Mouse (Mus musculus) adrenal gland, postnatal 10 days (tissue): ENCODE data around the gene Cfap46. TPM values are rescaled to one million over a fixed set of nuclear protein-coding genes. Genes with fewer than 3 reads are reported as not detected.
A peak's percentile ranks its signal among the peaks of the same experiment; 100 is the strongest.
"Not testable (repeated sequence)": the region's sequence is repeated elsewhere in the genome, so short reads cannot be mapped to it uniquely, and the experiment has no call there.

Source experiments
- DNase-seq: peaks from one replicate; pipeline ENCODE4 v3.0.0; 2021; ENCODE audit warnings: mixed read lengths
- total RNA-seq, 2 experiments: library from RNA; stranded (reverse); gene quantifications; 2 replicates each; pipeline ENCODE4 v1.2.3; 2021

The Cfap46 gene
- total RNA-seq, 2 experiments from 2014 or later, result 0.45 to 1.2 TPM

DNA sequence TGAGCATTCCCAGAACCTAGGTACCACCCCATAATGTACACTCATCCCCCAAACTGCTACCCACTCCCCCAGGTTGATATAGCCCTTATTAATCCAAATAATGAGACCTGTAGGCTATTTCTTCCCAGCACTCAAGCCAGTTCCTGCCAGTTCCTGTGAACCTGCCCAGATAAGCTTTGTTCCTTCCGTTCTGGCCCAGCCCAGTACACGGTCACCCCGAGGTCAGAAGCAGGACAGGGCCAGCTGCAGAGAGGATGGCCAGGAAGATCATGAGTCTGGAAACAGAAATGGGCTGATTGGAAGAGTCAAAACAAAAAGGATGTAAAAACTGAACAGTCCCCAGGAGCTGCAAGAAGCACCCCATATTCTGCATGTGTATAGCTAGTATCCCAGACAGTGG is 20.3 kb downstream of the Cfap46 start:
- no peak for DNase-seq

DNA sequence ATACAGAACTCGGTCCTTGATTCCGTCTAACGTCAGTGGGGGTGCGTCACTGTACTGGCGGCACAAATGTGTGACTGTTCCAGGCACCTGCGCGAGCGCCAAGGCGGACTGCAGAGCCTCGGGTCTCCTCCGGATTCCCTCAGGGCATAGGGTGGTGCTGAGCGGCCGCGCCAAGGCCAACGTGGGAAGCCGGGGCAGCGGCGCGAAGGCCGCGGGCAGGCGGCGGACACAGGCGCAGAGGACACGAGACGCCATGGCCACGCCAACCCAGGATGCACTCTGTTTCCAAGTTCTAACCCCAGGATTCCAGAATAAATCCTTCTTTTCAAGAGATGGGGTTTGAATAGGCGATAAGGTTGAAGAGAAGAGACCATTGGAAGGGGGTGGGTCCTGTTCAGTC is 23.7 kb downstream of the Cfap46 start:
- not testable (repeated sequence) for DNase-seq

DNA sequence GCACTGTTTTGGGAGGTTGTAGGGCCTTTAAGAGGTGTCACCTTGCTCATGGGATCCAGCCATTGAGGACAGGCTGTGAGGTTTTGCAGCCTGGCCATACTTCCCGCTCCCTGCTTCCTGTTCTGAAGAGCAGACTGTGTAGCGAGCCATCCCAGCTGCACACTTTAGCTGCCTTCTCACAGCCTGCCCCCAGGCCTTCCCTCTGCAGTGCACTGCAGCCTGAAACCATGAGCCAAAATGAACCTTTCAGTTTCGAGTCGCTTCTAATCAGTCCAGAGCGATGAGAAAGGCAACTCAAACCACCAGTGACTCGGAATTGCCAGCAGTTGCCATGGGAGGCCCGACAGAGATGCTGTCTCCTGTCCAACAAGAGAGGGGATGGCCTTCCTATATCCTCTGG is 33.9 kb downstream of the Cfap46 start:
- DNase-seq, result no peak

DNA sequence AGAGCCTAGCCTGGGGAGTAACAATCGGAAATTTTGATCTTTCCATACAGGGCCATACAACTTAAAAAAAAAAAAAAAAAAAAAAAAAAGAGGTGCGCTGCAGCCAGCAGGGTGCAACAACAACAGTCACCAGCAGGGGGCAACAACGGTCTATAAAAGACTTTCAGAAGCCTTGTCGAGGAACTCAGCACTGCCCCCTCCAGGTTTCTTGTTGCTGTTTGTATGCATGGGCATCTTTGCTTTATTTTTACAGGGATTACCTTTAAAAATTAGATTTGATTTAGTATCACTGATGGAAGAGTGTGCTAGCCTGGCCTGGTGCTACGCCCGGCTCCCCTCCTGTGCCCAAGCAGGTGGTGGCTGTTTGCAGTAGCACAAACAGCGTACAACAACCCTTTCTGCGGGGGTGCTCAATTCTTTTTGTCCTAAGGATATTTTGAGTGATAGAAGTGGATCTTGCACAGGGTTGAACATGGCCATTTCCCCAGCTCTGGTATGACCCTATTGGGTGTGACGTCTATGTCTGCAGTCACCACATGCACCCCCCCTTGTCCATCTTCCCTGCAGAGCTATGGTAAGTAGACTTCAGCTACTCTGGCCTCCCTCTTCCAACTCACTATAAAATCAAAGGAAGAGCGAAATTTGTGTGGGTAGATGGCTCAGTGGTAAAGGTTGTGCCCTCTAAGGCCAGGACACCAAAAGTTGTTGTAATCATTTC is 35.4 kb downstream of the Cfap46 start:
- peak; percentile 97 for DNase-seq

DNA sequence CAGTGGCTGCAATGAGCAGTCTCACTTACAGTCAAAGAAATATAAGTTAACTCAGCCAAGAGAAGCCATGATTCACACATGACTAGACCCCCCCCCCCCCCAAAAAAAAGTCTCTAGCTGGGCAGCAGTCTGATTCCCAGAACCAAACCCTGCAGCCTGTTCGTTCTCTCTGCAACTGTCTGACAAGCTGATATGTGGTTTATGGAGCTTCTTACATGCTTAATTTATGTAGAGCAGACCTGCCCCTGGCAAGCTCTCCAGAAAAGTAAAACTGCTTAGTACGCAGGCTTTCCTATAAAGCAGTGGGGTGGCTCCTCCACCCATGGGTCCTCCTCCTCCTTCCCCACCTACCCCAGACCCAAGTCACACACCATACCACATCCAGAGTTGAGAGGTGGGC is 50.2 kb downstream of the Cfap46 start:
- no peak for DNase-seq

DNA sequence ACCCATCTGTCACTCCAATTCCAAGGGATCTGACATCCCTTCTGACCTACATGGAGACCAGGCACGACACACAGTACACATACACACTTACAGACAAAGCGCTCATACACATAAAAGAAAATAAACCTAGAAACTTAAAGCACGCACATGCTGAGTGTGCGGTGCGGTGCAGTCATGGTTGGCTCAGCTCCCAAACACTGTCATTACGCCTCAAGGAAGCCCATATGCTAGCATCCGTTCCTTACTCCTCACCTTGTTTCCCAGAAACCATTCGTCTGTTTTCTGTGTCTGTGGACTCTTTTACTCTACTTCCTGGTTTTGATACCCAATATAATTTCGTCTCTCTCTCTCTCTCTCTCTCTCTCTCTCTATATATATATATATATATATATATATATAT is 58.5 kb downstream of the Cfap46 start:
- no peak for DNase-seq

DNA sequence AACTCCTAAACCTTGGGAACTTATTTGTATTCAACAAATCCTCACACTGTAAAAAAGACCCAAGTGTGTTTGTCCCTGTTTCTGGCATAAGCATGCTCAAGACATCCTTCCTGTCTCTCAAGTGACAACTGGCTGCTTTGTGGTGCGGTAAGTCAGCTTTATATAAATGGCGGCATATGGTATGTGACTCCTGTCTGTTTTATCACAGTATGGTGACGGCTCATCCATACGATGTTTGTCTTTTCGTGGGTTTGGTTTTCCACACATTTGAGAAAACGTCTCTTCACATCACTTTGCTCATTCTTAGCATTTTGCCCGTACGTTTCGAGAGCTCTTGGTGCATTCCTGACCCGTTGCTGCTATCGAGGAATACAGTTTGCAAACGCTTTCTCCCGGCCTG is 61.0 kb downstream of the Cfap46 start:
- DNase-seq, result no peak

DNA sequence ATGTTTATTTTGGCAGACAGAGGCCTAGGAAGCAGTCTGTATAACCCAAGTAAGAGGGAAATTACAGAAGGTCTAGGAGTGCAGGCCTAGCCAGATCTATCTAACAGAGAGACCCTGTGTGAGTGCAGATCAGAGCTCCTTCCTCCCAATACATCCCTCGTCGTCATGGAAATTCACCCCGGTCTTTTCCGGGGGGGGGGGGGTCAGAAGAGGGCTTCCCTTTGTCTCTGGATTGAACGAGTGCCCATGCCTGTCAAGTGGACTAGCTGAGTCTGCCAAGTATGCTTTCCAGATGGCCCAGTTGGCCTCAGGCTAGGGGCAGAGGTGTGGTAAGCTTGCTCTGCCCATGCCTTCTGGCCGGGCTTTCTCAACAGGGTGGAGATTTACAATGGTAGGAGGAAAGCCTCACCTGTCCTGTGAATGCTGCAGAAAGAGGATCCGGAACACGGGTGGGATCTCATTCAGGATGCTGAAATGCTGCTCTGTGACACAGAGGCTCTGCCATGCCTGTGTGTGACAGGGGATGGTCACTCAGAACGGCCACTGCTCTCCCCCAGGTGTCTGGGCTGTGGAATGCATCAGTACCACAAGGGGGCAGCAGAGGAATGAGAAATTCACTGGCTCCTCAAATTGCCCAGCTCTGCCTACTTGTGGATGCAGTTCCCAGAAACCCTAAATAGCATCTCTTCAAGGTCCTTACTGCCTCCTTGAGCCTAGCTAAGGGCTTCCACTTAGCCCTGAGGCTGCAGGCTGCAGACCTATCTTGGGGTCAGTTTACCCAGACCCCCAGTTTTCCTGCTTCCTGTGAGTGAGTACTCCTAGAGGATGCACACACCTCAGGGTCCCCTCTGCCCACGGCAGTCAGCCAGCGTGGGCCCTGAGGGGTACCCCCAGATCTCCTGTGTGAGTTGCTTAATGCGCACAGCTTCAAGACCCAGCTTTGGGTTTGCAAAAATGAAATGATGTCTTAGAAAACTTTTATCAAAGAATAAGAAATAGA is 67.5 kb downstream of the Cfap46 start:
- peak; percentile 80 for DNase-seq

DNA sequence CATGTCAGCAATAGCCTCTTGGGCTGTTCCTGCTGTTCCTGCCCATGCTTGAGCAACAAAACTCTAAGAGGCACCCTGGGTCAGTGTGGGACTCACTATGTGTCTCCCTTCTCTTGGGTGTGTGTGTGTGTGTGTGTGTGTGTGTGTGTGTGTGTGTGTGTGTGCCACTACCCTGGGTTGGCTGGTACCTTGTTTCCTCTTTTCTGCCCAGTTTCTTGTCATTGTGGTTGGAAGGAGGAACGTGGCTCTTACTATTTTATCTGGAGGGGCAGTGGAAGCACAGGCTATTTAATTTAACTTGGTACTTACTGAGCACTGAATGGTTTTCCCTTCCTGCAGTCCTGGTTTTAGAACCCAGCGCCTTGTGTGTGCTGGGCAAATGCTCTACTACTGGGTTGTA is 73.3 kb downstream of the Cfap46 start:
- DNase-seq, result no peak

DNA sequence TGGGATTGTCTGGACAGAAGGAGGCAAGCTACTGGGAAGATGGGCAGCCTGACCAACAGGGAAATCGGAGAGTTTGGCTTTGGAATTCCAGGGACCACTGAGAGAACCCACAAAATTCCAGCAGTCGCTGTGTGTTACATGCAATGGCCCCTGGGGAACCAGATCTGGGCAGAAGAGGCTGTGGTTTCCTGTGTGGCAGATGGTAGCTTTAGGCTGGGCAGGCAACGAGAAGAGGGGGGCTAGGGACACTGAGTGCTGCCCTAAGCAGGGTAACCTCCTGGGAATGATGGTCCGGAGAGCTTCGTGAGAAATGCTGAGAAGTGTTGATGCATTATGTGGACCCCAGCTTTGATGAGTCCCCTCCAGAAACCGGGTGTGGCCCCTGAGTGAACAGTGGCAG is 87.8 kb downstream of the Cfap46 start:
- DNase-seq, result no peak

DNA sequence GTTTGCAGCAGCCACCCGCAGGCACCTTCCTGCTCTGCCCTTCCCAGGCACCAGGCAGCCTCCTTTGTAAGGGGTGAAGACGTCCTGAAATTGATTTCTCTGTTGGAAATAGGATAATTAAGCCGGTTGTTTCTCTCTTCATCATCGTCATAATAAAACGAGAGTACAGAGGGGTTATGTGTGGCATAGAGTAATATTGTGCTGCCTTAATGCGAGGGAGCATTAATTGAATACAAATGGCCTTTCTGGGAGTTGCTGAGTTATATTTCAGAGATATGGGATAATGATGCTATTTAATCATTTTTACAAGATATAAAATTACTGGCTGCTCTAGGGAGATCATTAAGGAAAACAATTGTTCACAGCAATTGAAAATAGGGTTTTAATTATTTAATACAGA is 88.3 kb downstream of the Cfap46 start:
- no peak for DNase-seq

DNA sequence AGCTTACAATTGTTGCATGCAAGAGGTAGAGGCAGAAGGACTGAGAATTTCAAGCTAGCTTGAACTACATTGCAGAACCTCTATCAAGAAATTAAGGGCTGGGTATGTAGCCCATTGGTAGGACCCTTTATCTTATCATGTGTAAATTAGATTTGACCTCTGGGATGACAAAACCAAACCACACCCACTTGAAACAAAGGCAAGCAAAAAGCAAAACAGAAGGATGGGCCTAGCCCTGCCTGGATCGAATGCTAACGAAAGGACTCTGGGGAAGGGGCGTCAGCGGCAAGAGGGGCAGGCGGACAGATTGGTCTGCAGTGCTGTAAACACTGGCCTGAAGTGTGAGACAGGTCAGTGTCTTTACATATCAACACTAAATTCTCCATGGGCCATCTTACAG is 92.3 kb downstream of the Cfap46 start:
- DNase-seq, result no peak

DNA sequence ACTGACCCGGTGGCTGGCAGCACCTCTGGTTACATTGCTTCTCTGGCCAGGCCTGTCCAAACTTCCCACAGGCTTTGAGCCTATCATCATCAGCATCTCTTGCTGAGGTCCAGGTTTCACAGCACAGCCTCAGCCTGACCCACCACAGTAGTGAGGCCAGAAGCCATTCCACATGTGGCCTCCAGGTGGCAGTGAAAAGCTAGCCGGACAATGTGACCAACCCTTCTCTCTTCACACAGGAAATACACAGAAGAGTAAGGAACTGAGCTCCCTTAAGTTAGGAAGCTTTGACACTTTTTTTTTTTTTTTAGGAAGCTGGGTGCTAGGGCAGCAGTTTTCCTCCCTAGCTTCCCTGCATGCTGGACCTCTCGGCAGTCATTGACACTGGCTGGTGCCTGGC is 93.3 kb downstream of the Cfap46 start:
- peak; percentile 50 for DNase-seq

DNA sequence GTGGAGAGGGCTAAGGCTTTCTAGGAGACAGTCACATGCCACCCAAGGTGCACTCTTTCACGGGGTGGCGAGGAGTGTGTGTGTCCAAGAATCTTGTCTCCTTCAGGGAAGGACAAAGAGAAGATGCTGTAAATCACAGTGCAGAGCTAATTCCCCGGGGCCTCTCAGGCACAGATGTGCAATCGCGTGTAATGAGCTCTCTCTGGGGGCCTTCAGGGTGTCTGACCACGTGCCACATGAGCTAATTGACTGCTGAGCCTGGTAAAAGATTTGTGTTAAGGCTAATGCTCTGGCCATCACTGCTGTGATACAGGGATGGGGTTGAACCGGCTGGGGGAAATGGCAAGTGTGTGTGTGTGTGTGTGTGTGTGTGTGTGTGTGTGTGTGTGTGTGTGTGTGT is 95.7 kb downstream of the Cfap46 start:
- DNase-seq, result no peak

DNA sequence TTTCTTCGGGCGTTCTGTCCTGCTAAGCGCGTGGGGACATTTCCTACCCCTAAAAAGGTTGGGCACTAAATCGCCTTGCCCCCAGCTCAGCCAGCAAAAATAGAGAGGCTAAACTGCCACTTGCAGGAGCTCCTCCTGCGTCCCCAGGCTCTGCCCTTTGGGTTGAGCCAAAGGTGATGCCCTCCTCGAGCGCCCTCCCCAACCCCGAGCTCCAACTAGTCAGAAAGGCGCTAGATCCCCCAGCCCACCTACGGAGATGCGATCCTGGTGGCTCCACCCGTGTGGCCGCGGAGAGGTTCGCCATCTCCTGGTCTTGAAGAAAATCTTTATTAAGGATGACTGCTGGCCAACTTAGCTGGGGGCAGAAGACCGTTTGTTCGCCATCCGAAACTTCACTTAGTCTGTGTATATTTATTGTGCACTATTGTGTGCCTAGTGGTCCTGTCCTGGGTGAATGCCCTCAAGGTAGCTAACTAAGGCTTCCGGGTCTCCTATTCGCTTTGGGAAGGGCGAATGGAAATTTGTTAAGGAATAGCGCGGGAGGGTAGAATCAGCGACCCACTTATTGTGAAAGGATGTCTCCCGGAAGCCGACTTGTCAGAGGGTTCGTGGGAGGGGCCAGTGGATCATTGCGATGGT is 98.3 kb downstream of the Cfap46 start:
- DNase-seq, result no peak

DNA sequence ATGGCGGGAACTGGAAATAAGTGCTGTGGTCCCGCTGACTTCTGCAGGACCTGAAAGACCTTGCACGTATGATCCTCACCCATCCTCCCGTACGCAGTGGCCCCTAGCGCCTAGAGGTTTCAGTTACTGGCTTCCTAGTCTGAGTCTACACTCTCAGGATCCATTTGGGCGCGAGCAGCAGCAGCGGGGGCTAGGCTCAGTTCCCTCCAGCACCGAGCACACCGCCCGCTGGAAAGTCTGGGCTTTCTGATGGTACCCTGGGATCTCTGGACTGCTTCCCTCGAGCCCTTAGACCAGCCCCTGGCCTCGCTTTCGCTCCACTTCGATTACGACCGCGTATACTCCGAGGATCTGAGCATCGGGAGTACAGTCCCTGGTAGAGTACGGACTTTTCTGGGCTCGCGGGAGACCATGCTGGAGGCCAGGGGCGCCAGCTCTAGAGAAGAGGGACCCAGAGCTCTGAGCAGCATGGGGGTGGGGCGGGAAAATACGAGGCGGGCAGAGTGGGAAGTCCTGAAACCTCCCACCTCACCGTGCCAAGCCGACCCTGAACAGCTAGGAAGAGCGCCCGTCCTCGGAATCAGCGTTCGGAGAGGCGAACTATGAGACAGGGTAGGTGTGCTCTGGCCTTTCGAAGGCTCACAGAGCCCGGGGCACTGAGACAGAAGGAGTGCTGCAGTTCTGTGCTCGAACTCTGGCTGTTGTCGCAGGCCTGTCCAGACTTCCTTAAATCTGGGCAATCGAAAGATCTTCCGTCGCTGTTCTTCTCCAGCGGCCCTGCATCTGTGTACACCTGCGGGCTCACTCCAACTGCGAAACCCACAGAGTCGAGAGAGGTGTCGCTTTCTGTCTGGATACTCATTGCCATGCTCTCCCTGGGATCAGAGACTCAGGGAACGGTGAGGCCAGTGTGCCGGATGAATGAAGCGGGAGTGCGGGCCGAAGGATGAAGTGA is 99.1 kb downstream of the Cfap46 start:
- peak; percentile 26 for DNase-seq

DNA sequence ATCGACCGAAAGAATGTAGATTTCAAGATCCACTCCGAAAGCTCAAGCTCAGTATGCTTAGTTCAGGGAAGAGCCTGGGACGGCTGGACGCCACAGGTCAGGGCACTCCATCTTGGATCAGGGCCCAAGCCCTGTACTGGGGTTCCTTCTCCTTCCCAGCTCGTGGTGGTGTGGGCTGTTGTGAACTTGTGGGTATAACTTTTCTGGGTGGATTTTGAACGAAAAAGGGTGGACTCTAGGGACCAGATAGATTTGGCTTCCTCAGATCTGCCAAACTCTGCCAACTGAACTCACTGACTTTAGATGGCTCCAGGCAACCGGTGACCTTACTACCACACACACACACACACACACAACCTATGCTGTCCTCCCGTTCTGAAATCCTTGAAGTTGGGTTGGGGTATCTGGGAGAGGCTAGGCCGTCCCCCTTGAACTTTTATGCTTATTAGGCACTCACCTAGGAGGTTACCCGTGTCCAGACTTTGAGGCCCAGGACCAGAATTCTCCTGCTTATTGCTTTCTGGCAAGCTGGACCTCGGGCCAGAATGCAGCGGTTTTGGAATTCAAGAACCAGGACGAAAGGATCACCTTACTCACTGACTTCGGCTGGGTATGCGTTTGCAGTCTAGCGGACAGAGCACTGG is 100.4 kb downstream of the Cfap46 start:
- DNase-seq, result no peak

DNA sequence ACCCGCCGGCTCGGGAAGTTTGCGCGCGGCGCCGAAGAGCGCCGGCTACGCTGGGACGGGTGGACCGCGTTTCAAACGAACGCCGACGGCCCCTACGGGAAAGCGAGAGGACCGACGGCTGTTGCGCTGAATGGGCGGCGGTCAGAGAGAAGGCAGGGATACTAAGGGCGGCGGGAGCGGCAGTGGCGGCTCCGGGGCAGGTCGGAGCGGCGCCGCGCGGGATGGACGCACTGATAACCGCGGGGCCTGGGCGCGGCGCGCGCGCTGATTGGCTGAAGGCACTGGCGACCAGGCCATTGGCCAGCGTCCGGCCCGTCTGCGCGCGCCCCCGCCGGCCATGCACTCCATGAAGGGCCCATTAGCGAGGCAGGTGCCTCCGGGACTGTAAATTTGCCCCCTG is 101.0 kb downstream of the Cfap46 start, which contains the start of gene Nkx6-2:
TSS of gene Nkx6-2 (minus strand) at position 203 of the 400 bp plus-strand sequence.
- peak; percentile 61 for DNase-seq

DNA sequence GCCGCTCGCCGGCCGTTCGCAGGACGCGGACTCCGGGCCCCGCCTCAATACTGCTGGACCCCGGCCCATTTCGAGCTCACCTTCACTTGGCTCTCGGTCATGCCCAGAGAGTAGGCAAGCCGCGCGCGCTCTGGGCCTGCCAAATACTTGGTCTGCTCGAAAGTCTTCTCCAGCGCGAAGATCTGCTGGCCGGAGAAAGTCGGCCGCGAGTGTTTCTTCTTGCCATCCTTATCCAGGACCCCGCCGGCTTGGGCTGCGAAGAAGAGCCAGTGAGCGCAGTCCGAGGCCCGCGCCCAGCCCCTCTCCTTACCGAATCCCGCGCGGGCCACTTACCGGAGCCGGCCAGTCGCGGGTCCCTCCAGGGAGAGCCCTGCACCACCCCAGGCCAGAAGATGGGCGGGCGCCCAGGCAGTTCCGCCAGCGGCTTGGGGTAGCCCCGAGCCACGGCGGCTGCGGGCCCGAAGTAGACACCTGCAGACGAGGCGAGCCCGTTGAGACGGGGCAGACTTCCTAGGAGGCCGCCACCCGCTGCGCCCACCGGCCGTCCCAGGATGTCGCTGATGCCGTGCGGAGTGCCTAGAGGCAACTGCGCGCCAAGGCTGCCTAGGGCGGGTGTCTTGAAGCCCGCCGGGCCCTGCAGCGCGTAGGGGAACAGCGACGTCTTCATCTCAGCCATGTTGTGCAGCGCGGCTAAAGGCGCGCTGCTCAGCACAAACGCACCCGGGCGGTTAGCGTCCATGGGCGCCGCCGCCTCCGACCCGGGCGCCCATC is 101.6 kb downstream of the Cfap46 start:
- peak; percentile 35 for DNase-seq
